Mouse (Mus musculus) G1E (cell line): ENCODE measurements at regions not wholly inside any gene's neighbourhood (a gene's known extent, or its start where the extent isn't known, plus 50 kb on each side); places are given as distances from the start of the nearest gene placed in this dataset.

Source experiments
- ATAC-seq: 2 replicates; pipeline ENCODE4 v1.8.0; 2016; ENCODE audit warnings: mild to moderate bottlenecking; ENCODE audit not compliant: insufficient number of reproducible peaks, poor library complexity, low FRiP score, severe bottlenecking; ENCODE audit errors: extremely low read depth
- DNase-seq: peaks from one replicate; pipeline ENCODE4 v3.0.0; 2012; ENCODE audit warnings: low spot score
- H3K27me3 ChIP-seq: 2 replicates; pipeline ENCODE4 v1.6.1; 2012; ENCODE audit warnings: mild to moderate bottlenecking, low read length, inconsistent platforms; ENCODE audit not compliant: insufficient read depth
- H3K36me3 ChIP-seq: replicated peaks from 2 replicates; pipeline ENCODE3; 2012; ENCODE audit warnings: mild to moderate bottlenecking, inconsistent platforms
- H3K4me1 ChIP-seq: 2 replicates; pipeline ENCODE4 v1.6.1; 2012; ENCODE audit warnings: low read depth, low read length, inconsistent platforms, mixed read lengths; ENCODE audit not compliant: insufficient read depth
- H3K4me3 ChIP-seq: 2 replicates; pipeline ENCODE4 v1.5.1; 2012; ENCODE audit warnings: low read depth, mild to moderate bottlenecking, inconsistent platforms, low read length, moderate library complexity, mixed read lengths
- H3K9me3 ChIP-seq: replicated peaks from 2 replicates; pipeline ENCODE4 v1.6.1; 2012; ENCODE audit warnings: inconsistent platforms
- CTCF ChIP-seq: IDR thresholded peaks from 2 replicates; pipeline ENCODE4 v1.5.1; 2012; ENCODE audit warnings: low read depth, low read length, inconsistent platforms, mixed read lengths
- GATA1 ChIP-seq: IDR thresholded peaks from 2 replicates; pipeline ENCODE4 v1.6.1; 2012; ENCODE audit warnings: borderline replicate concordance, low read length, inconsistent platforms, mixed read lengths
- GATA2 ChIP-seq: IDR thresholded peaks from 2 replicates; pipeline ENCODE4 v1.6.1; 2012; ENCODE audit warnings: low read depth, low read length, inconsistent platforms, borderline replicate concordance
- POLR2AphosphoS5 ChIP-seq: IDR thresholded peaks from 2 replicates; pipeline ENCODE4 v1.6.1; 2012; ENCODE audit warnings: low read depth, low read length, inconsistent platforms; ENCODE audit not compliant: insufficient replicate concordance
- TAL1 ChIP-seq: conservative IDR thresholded peaks from 2 replicates; pipeline ENCODE4 v1.6.1; 2012; ENCODE audit warnings: low read depth, low read length, inconsistent platforms, mixed read lengths

- no peak for TF ChIP-seq TAL1
- TF ChIP-seq GATA2, result no peak
- TF ChIP-seq POLR2AphosphoS5, result no peak
- no peak for TF ChIP-seq CTCF
- no peak for TF ChIP-seq GATA1
- H3K36me3 ChIP-seq, result no peaks in the 10 kb centered on the region
- no peak overlapping the region for H3K4me3 ChIP-seq
- no peaks in the 10 kb centered on the region for H3K9me3 ChIP-seq
- H3K27me3 ChIP-seq, result no peaks in the 10 kb centered on the region
- no peak for ATAC-seq
- no peaks in the 10 kb centered on the region for H3K4me1 ChIP-seq
- DNase-seq, result no peak
Measured at GRCm38 (mm10) chr10:101004687-101005086, 414.4 kb downstream of the 1700017N19Rik start.

GRCm38 (mm10) chr10:101015416-101015815, 425.1 kb downstream of the 1700017N19Rik start:
- H3K4me3 ChIP-seq, result no peak overlapping the region
- no peaks in the 10 kb centered on the region for H3K4me1 ChIP-seq
- H3K9me3 ChIP-seq, result no peaks in the 10 kb centered on the region
- H3K36me3 ChIP-seq, result no peaks in the 10 kb centered on the region
- no peak for DNase-seq
- TF ChIP-seq CTCF (no peak), GATA1 (no peak), GATA2 (no peak), POLR2AphosphoS5 (no peak), TAL1 (no peak)
- no peaks in the 10 kb centered on the region for H3K27me3 ChIP-seq
- no peak for ATAC-seq

DNA sequence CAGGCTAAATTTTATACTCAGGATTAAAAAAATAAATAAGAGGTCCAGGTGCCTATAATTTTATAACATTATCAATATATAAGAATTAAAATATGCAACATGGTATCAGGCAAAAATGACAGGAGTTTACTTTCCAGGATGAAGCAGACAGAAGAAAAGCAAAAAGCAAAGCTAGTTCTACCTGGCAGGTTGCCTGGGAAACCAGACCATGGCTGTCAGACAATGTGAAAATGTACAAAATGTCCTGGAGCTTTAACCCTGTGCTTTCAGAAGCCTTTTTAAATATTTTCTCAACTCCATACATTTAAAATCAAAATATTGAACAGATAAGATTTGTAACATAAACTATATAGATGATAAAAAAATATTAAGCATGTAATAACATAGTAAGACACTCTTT, 448.3 kb downstream of the 1700017N19Rik start:
- no peaks in the 10 kb centered on the region for H3K4me1 ChIP-seq
- H3K9me3 ChIP-seq, result no peaks in the 10 kb centered on the region
- no peak for DNase-seq
- no peaks in the 10 kb centered on the region for H3K27me3 ChIP-seq
- H3K4me3 ChIP-seq, result no peak overlapping the region
- TF ChIP-seq CTCF, result no peak
- no peak for TF ChIP-seq POLR2AphosphoS5
- no peak for TF ChIP-seq TAL1
- no peak for ATAC-seq
- H3K36me3 ChIP-seq, result no peaks in the 10 kb centered on the region

- no peak for TF ChIP-seq GATA2
- no peak for TF ChIP-seq TAL1
- TF ChIP-seq CTCF, result no peak
- no peak for TF ChIP-seq POLR2AphosphoS5
- TF ChIP-seq GATA1, result no peak
- DNase-seq (no peak), ATAC-seq (no peak)
- H3K27me3 ChIP-seq, result no peaks in the 10 kb centered on the region
- H3K36me3 ChIP-seq, result no peaks in the 10 kb centered on the region
- H3K4me1 ChIP-seq, result no peaks in the 10 kb centered on the region
- H3K4me3 ChIP-seq, result no peak overlapping the region
- no peaks in the 10 kb centered on the region for H3K9me3 ChIP-seq
Measured at GRCm38 (mm10) chr10:101039034-101039433, 448.8 kb downstream of the 1700017N19Rik start.
